Mouse (Mus musculus) lung, postnatal 0 days (tissue): ENCODE data around the gene Ubl4b.

Source experiments
- CTCF ChIP-seq: IDR thresholded peaks from 2 replicates; pipeline ENCODE4 v1.5.1; 2016; ENCODE audit warnings: antibody characterized with exemption, mild to moderate bottlenecking
- EP300 ChIP-seq: IDR thresholded peaks from 2 replicates; pipeline ENCODE4 v1.6.1; 2016; ENCODE audit warnings: antibody characterized with exemption, mild to moderate bottlenecking, control low read depth

GRCm38 (mm10) chr3:107594662-107595263 lies 39.9 kb upstream of the Ubl4b start, which contains the start of gene Alx3:
- TF ChIP-seq EP300 = no peak
- TF ChIP-seq CTCF = no peak
